ENCODE assay signal across 8 mouse cellular contexts in the genomic region with DNA sequence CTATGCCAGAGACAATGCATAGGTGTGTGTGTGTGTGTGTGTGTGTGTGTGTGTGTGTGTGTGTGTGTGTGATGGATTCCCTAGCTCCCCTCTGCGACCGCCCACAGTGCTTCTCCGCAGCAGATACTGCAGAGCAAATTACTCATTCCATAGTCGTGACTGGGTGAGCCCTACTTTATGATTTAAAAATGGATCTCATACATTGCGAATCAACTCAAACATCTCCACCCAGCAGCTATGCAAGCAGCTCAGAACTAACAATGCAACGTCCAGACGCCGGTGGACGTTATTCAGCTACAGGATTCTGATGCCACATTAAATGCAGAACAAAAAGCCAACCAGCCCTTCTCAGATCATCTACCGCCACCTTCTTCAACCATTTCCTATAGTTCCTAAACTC. TPM values are rescaled to one million over a fixed set of nuclear protein-coding genes. Genes with fewer than 3 reads are reported as not detected.
DNase-seq lines count a peak whose midpoint lies in the region; ATAC-seq and TF ChIP-seq lines count a peak whose summit lies in the region.

No protein-coding gene starts in this region.

- H3K27me3 ChIP-seq in liver, adult 2 months (ENCODE audit: control insufficient read depth, insufficient read depth, low read length), result 0 out of 2 replicates have a peak, but pooled peaks cover 4% of the 10 kb centered on the region
- no peaks in the 10 kb centered on the region for H3K27me3 ChIP-seq in midbrain, embryonic 10.5 days (ENCODE audit: low read depth, poor library complexity, severe bottlenecking)
- no peaks in the 10 kb centered on the region for H3K27me3 ChIP-seq in stomach, embryonic 16.5 days (ENCODE audit: control insufficient read depth, insufficient read depth, low read length)

- intact Hi-C loops in gastrocnemius, postnatal 36 days (cut with DNase I), result no loop called here

- no peak for ATAC-seq in stomach, embryonic 16.5 days (ENCODE audit: insufficient read depth, low FRiP score)

- H3K36me3 ChIP-seq in liver, adult 2 months (ENCODE audit: control insufficient read depth, insufficient read depth, low read length), result 0 out of 2 replicates have a peak, but pooled peaks cover 1% of the 10 kb centered on the region
- peaks cover 23% of the 10 kb centered on the region for H3K36me3 ChIP-seq in midbrain, embryonic 10.5 days
- H3K36me3 ChIP-seq in stomach, embryonic 16.5 days (ENCODE audit: control insufficient read depth, insufficient read depth, low read length), result no peaks in the 10 kb centered on the region

- H3K4me1 ChIP-seq in liver, adult 2 months (ENCODE audit: control insufficient read depth, insufficient read depth, low read length), result no peaks in the 10 kb centered on the region; the same call in none of the 2 replicates
- peaks cover 46% of the 10 kb centered on the region for H3K4me1 ChIP-seq in midbrain, embryonic 10.5 days
- peaks cover 10% of the 10 kb centered on the region for H3K4me1 ChIP-seq in stomach, embryonic 16.5 days (ENCODE audit: control insufficient read depth, insufficient read depth, low read length)

- no peaks in the 10 kb centered on the region for H3K9me3 ChIP-seq in midbrain, embryonic 10.5 days (replicated peaks)
- no peaks in the 10 kb centered on the region for H3K9me3 ChIP-seq in stomach, embryonic 16.5 days (replicated peaks; ENCODE audit: control insufficient read depth, low read length)

- TF ChIP-seq POLR2A in liver, adult 2 months (IDR thresholded peaks at IDR 0.05; ENCODE audit: extremely low read depth, insufficient read depth, low read length), result no peak
- TF ChIP-seq POLR2A in brain, embryonic 14.5 days (IDR thresholded peaks at IDR 0.05; ENCODE audit: borderline replicate concordance, extremely low read depth, insufficient read depth, insufficient read length, poor library complexity, severe bottlenecking), result no peak

- 0 out of 2 replicates have a peak overlapping the region, but pooled peaks have one; percentile 1 for H3K27ac ChIP-seq in liver, adult 2 months (replicated peaks; ENCODE audit: insufficient read depth, low read depth, low read length)
- peak overlapping the region; percentile 88 for H3K27ac ChIP-seq in midbrain, embryonic 10.5 days (replicated peaks)
- peak overlapping the region; percentile 75 for H3K27ac ChIP-seq in stomach, embryonic 16.5 days (ENCODE audit: low read length)

- peak overlapping the region; percentile 71 for H3K9ac ChIP-seq in liver, adult 2 months (ENCODE audit: low read depth, low read length)
- peak overlapping the region; percentile 84 for H3K9ac ChIP-seq in stomach, embryonic 16.5 days (ENCODE audit: low read length)

- H3K4me2 ChIP-seq in stomach, embryonic 16.5 days (ENCODE audit: low read depth, low read length), result peak overlapping the region; percentile 64

- 13% methylated on average over 10 of the region's 10 CpGs for WGBS in liver, adult 2 months
- 7% methylated on average over 10 of the region's 10 CpGs for WGBS in midbrain, embryonic 10.5 days
- 4% methylated on average over 10 of the region's 10 CpGs for WGBS in stomach, embryonic 16.5 days

- H3K79me2 ChIP-seq in liver, adult 2 months (ENCODE audit: control insufficient read depth, insufficient read depth, low read length), result no peaks in the 10 kb centered on the region

- TF ChIP-seq CTCF in liver, adult 2 months (IDR thresholded peaks at IDR 0.05; ENCODE audit: low read depth, low read length), result no peak
- no peak for TF ChIP-seq CTCF in brain, embryonic 14.5 days (IDR thresholded peaks at IDR 0.05; ENCODE audit: borderline replicate concordance, extremely low read depth, insufficient read depth, insufficient read length)

- H3K4me3 ChIP-seq in liver, adult 2 months (ENCODE audit: insufficient read depth, low read depth, low read length), result peak overlapping the region; percentile 64
- peak overlapping the region; percentile 64 for H3K4me3 ChIP-seq in midbrain, embryonic 10.5 days
- H3K4me3 ChIP-seq in stomach, embryonic 16.5 days (replicated peaks; ENCODE audit: low read length), result peak overlapping the region; percentile 83

- no peak for DNase-seq in liver, adult 2 months (ENCODE audit: extremely low read depth, low read depth, low spot score)
- no peak for DNase-seq in liver
- DNase-seq in brain, embryonic 14.5 days (ENCODE audit: low read depth), result peak; percentile 72
- peak; percentile 34 to 73 for DNase-seq in frontal cortex, adult 2 months (ENCODE audit: extremely low spot score in 1 of 2, low spot score in 1 of 2)
- peak; percentile 16 to 39 for DNase-seq in layer of hippocampus, postnatal 36 days
- no peak for DNase-seq in midbrain, embryonic 10.5 days (ENCODE audit: low spot score)
- DNase-seq in gastrocnemius, postnatal 36 days, result no peak

RNA-seq across cellular contexts. Expression of a gene that starts 0.5 kb away (rescaled TPM):
- 2.6 and 3.2 TPM in 2 replicates for total RNA-seq in liver, adult 2 months (2014; rRNA removed)
- polyA plus RNA-seq in liver, adult 2 months (2012; rRNA removed), result 0.45 and 0.55 TPM in 2 replicates
- polyA plus RNA-seq in brain, embryonic 14.5 days (2012; rRNA removed), result 42.1 and 52.2 TPM in 2 replicates
- polyA plus RNA-seq in frontal cortex, adult 2 months (2012; rRNA removed), result 29.9 and 33.7 TPM in 2 replicates
- 10 to 100 TPM; 35.6 to 38.7 TPM for total RNA-seq in layer of hippocampus, postnatal 36 days (2021)
- polyA plus RNA-seq in midbrain, embryonic 10.5 days (2016; fragmentation: Nextera tagmentation; extraction: Ambion mirVana), result 48.0 and 54.3 TPM in 2 replicates
- 80.3 and 85.8 TPM in 2 replicates for polyA plus RNA-seq in stomach, embryonic 16.5 days (2015; fragmentation: Nextera tagmentation; extraction: Ambion mirVana)
- 1 to 10 TPM; 6.9 to 7.9 TPM for total RNA-seq in gastrocnemius, postnatal 36 days (2021)

Comparison
In these comparisons a context has a peak if more than half of its experiments do, and no peak if none do; other contexts are left out.
1. DNase-seq: peak in brain, embryonic 14.5 days (single experiment), frontal cortex, adult 2 months (2 of 2) and layer of hippocampus, postnatal 36 days (2 of 2); none in liver, adult 2 months (single experiment), liver (single experiment), midbrain, embryonic 10.5 days (single experiment) and gastrocnemius, postnatal 36 days (0 of 2).
2. H3K27ac ChIP-seq: peak in every context shown above with its lines; median percentile 88 in midbrain, embryonic 10.5 days; 75 in stomach, embryonic 16.5 days; 1 in liver, adult 2 months.
3. RNA of a gene that starts 0.5 kb away (polyA plus RNA-seq): 80.3 to 85.8 TPM in stomach, embryonic 16.5 days, 42.1 to 52.2 TPM in brain, embryonic 14.5 days, 48.0 to 54.3 TPM in midbrain, embryonic 10.5 days and 29.9 to 33.7 TPM in frontal cortex, adult 2 months; 0.45 to 0.55 TPM in liver, adult 2 months; every median in the first group is over 10 times any median in the second.
4. Peak in every context shown above with its lines, with median percentiles within 50 percentile points of each other: H3K4me3 ChIP-seq.